9 mouse cellular contexts compared by ENCODE assay signal in genomic region chr5:135550910-135551309, GRCm38 (mm10). TPM values are rescaled to one million over a fixed set of nuclear protein-coding genes. Genes with fewer than 3 reads are reported as not detected.
DNase-seq lines count a peak whose midpoint lies in the region; ATAC-seq and TF ChIP-seq lines count a peak whose summit lies in the region.
"Had no signal": no experiment of that assay in that cellular context is flagged by ENCODE, and none has a peak within 500 bp of the region (broad histone marks: within the 10 kb centered on the region; RNA-seq: fewer than 3 reads in every experiment).

No protein-coding gene starts in this region.

- WGBS in midbrain, embryonic 15.5 days, result 31% methylated on average over 3 of the region's 3 CpGs
- WGBS in forebrain, embryonic 11.5 days, result 23% methylated on average over 3 of the region's 3 CpGs

- H3K4me3 ChIP-seq in ES-Bruce4 (ENCODE audit: low read depth, low read length), result no peak overlapping the region
- H3K4me3 ChIP-seq in midbrain, embryonic 15.5 days, result no peak overlapping the region
- no peak overlapping the region for H3K4me3 ChIP-seq in forebrain, embryonic 11.5 days (ENCODE audit: low read depth, low read length)

- no peak overlapping the region for H3K27ac ChIP-seq in ES-Bruce4 (ENCODE audit: insufficient read depth, low read length)
- H3K27ac ChIP-seq in midbrain, embryonic 15.5 days, result no peak overlapping the region
- no peak overlapping the region for H3K27ac ChIP-seq in forebrain, embryonic 11.5 days (ENCODE audit: low read depth, low read length)

- no peaks in the 10 kb centered on the region for H3K4me1 ChIP-seq in ES-Bruce4 (ENCODE audit: control insufficient read depth, insufficient read depth, low read length)
- no peaks in the 10 kb centered on the region for H3K4me1 ChIP-seq in midbrain, embryonic 15.5 days
- H3K4me1 ChIP-seq in forebrain, embryonic 11.5 days (replicated peaks; ENCODE audit: control insufficient read depth, insufficient read depth, low read length), result no peaks in the 10 kb centered on the region

- ATAC-seq in CD4-positive, CD25-positive, alpha-beta regulatory T cell, adult 4 months, result no peak
- ATAC-seq in hematopoietic stem cell, adult 5-6 weeks (replicated peaks in 1 of 2; ENCODE audit: insufficient read depth in 1 of 2, low FRiP score in 2 of 2, low TSS enrichment in 1 of 2, low read depth in 1 of 2, poor library complexity in 2 of 2, severe bottlenecking in 2 of 2), result peak; percentile 48 to 76; a peak in 3 of 4 replicates
- ATAC-seq in midbrain, embryonic 15.5 days (replicated peaks), result no peak
- ATAC-seq in forebrain, embryonic 11.5 days (replicated peaks; ENCODE audit: low FRiP score), result no peak

- no peaks in the 10 kb centered on the region for H3K27me3 ChIP-seq in ES-Bruce4 (ENCODE audit: control insufficient read depth, insufficient read depth, low read length, poor library complexity, severe bottlenecking)
- H3K27me3 ChIP-seq in midbrain, embryonic 15.5 days (replicated peaks), result no peaks in the 10 kb centered on the region
- no peaks in the 10 kb centered on the region for H3K27me3 ChIP-seq in forebrain, embryonic 11.5 days (ENCODE audit: control insufficient read depth, insufficient read depth, low read length)

- no peak for TF ChIP-seq EP300 in ES-Bruce4 (IDR thresholded peaks at IDR 0.05; ENCODE audit: insufficient read depth, low read depth, low read length)

- TF ChIP-seq CTCF in ES-Bruce4 (IDR thresholded peaks at IDR 0.05; ENCODE audit: low read depth, low read length), result peak; percentile 58

- peaks cover 3% of the 10 kb centered on the region; the same call in 1 of the 2 replicates for H3K9me3 ChIP-seq in ES-Bruce4 (replicated peaks; ENCODE audit: control insufficient read depth, insufficient read depth, low read length, poor library complexity, severe bottlenecking)
- H3K9me3 ChIP-seq in midbrain, embryonic 15.5 days, result no peaks in the 10 kb centered on the region
- H3K9me3 ChIP-seq in forebrain, embryonic 11.5 days (ENCODE audit: control insufficient read depth, low read length), result no peaks in the 10 kb centered on the region

- no peak for TF ChIP-seq POLR2A in ES-Bruce4 (IDR thresholded peaks at IDR 0.05; ENCODE audit: insufficient read depth, low read length)

- H3K9ac ChIP-seq in ES-Bruce4 (ENCODE audit: low read depth, poor library complexity, severe bottlenecking), result no peak overlapping the region
- no peak overlapping the region for H3K9ac ChIP-seq in midbrain, embryonic 15.5 days
- no peak overlapping the region for H3K9ac ChIP-seq in forebrain, embryonic 11.5 days (ENCODE audit: low read length)

- no peaks in the 10 kb centered on the region for H3K36me3 ChIP-seq in ES-Bruce4 (ENCODE audit: control insufficient read depth, insufficient read depth, low read length, poor library complexity, severe bottlenecking)
- H3K36me3 ChIP-seq in midbrain, embryonic 15.5 days (replicated peaks), result no peaks in the 10 kb centered on the region
- no peaks in the 10 kb centered on the region for H3K36me3 ChIP-seq in forebrain, embryonic 11.5 days (ENCODE audit: control insufficient read depth, insufficient read depth, low read length)

- peak; percentile 55 for DNase-seq in CD4-positive, CD25-positive, alpha-beta regulatory T cell, adult 2 months (ENCODE audit: low read depth, low spot score)
- DNase-seq in layer of hippocampus, adult 11-12 months (ENCODE audit: low spot score), result peak; percentile 56
- DNase-seq in layer of hippocampus, adult 9-11 months, result no peak
- no peak for DNase-seq in forebrain, embryonic 11.5 days (ENCODE audit: low spot score)

- no peak overlapping the region for H3K4me2 ChIP-seq in midbrain, embryonic 15.5 days
- H3K4me2 ChIP-seq in forebrain, embryonic 11.5 days (ENCODE audit: low read depth, low read length, severe bottlenecking), result no peak overlapping the region

RNA-seq across cellular contexts. Expression of gene Hip1, which starts 6.0 kb away (rescaled TPM):
- polyA plus RNA-seq in CD4-positive, CD25-positive, alpha-beta regulatory T cell, adult 4 months (2017; shearing (Covaris generic)), result 1 to 10 TPM; 5.4 to 7.4 TPM
- 51.6 and 63.2 TPM in 2 replicates for polyA plus RNA-seq in ES-Bruce4 (2011; ENCODE audit: insufficient read depth, insufficient read length, low read depth, missing spikeins)
- 16.8 and 27.7 TPM in 2 replicates for total RNA-seq in hematopoietic stem cell, adult 5-6 weeks (2017)
- polyA plus RNA-seq in midbrain, embryonic 15.5 days (2015; fragmentation: Nextera tagmentation; extraction: Ambion mirVana), result 37.6 and 38.2 TPM in 2 replicates
- 70.3 and 76.5 TPM in 2 replicates for polyA plus RNA-seq in forebrain, embryonic 11.5 days (2014; fragmentation: Nextera tagmentation; extraction: Ambion mirVana)

RNA-seq across cellular contexts. Expression of gene Ccl26, which starts 12.5 kb away (rescaled TPM):
- polyA plus RNA-seq in CD4-positive, CD25-positive, alpha-beta regulatory T cell, adult 4 months (2017; shearing (Covaris generic)), result not detected
- not detected in 2 replicates for polyA plus RNA-seq in ES-Bruce4 (2011; ENCODE audit: insufficient read depth, insufficient read length, low read depth, missing spikeins)
- not detected in 2 replicates for total RNA-seq in hematopoietic stem cell, adult 5-6 weeks (2017)
- polyA plus RNA-seq in midbrain, embryonic 15.5 days (2015; fragmentation: Nextera tagmentation; extraction: Ambion mirVana), result not detected in 2 replicates
- not detected in 2 replicates for polyA plus RNA-seq in forebrain, embryonic 11.5 days (2014; fragmentation: Nextera tagmentation; extraction: Ambion mirVana)
- total RNA-seq: layer of hippocampus, adult 8-10 months had no signal

RNA-seq across cellular contexts. Expression of gene Ccl24, which starts 21.9 kb away (rescaled TPM):
- not detected for polyA plus RNA-seq in CD4-positive, CD25-positive, alpha-beta regulatory T cell, adult 4 months (2017; shearing (Covaris generic))
- polyA plus RNA-seq in ES-Bruce4 (2011; ENCODE audit: insufficient read depth, insufficient read length, low read depth, missing spikeins), result not detected in 2 replicates
- total RNA-seq in hematopoietic stem cell, adult 5-6 weeks (2017), result not detected in 2 replicates
- 1.2 and 2.8 TPM in 2 replicates for polyA plus RNA-seq in midbrain, embryonic 15.5 days (2015; fragmentation: Nextera tagmentation; extraction: Ambion mirVana)
- polyA plus RNA-seq in forebrain, embryonic 11.5 days (2014; fragmentation: Nextera tagmentation; extraction: Ambion mirVana), result 0.99 and 1.1 TPM in 2 replicates

Comparison
In these comparisons a context has a peak if more than half of its experiments do, and no peak if none do; other contexts are left out.
1. DNase-seq: peak in CD4-positive, CD25-positive, alpha-beta regulatory T cell, adult 2 months (single experiment) and layer of hippocampus, adult 11-12 months (single experiment); none in layer of hippocampus, adult 9-11 months (single experiment) and forebrain, embryonic 11.5 days (single experiment).
2. ATAC-seq: peak in hematopoietic stem cell, adult 5-6 weeks (2 of 2); none in CD4-positive, CD25-positive, alpha-beta regulatory T cell, adult 4 months (single experiment), midbrain, embryonic 15.5 days (single experiment) and forebrain, embryonic 11.5 days (single experiment).